Mouse (Mus musculus) lung, postnatal 0 days (tissue): ENCODE data around the gene Sema6d.

ENCODE experiments used
- CTCF ChIP-seq: IDR thresholded peaks from 2 replicates; pipeline ENCODE4 v1.5.1; 2016; ENCODE audit warnings: antibody characterized with exemption, mild to moderate bottlenecking
- EP300 ChIP-seq: IDR thresholded peaks from 2 replicates; pipeline ENCODE4 v1.6.1; 2016; ENCODE audit warnings: antibody characterized with exemption, mild to moderate bottlenecking, control low read depth

DNA sequence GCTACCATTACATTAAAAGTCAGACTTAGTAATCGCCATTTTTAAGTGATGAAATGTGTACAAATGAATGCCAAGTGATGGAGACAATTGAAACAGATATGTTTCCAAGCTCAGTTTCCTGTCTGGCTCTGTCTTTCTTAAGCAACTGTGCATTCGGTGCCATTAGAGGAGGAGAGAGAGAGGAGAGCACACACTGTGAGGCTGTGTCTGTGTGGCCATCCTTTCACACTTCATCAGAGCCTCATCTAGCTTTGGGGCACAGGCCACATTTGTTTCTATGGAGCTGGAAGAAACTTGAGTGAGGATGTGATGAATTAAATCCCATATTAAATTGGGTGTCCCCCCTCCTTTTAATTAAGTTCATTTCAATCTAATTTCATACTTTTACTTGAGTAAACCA is 218.8 kb downstream of the Sema6d start:
- TF ChIP-seq CTCF (no peak), EP300 (no peak)
